Mouse (Mus musculus): ENCODE results near the gene Gm17509. TPM values are rescaled to one million over a fixed set of nuclear protein-coding genes. Genes with fewer than 3 reads are reported as not detected.
A peak's percentile ranks its signal among the peaks of the same experiment; 100 is the strongest.

The Gm17509 gene
- not detected in 2 replicates for polyA plus RNA-seq (2014; fragmentation: Nextera tagmentation; extraction: Ambion mirVana)

- H3K9me3 ChIP-seq (ENCODE audit: control insufficient read depth, low read length), result no peaks in the 10 kb centered on the region
- WGBS, result under 1% methylated on average over 66 of the region's 67 CpGs
- 0 out of 2 replicates have a peak, but pooled peaks cover 4% of the 10 kb centered on the region for H3K4me1 ChIP-seq (replicated peaks; ENCODE audit: control insufficient read depth, insufficient read depth, low read length)
- peak within 1 kb of the TSS; percentile 91 for H3K4me2 ChIP-seq
- H3K4me3 ChIP-seq (ENCODE audit: low read depth, low read length), result peak within 1 kb of the TSS; percentile 65
- H3K27ac ChIP-seq (ENCODE audit: low read depth, low read length), result peak within 1 kb of the TSS; percentile 55
- H3K36me3 ChIP-seq (ENCODE audit: control insufficient read depth, insufficient read depth, low read length), result no peaks in the 10 kb centered on the region
- H3K27me3 ChIP-seq (replicated peaks; ENCODE audit: control insufficient read depth, insufficient read depth, low read length), result peaks cover 15% of the 10 kb centered on the region
- ATAC-seq (replicated peaks; ENCODE audit: low FRiP score), result peak; percentile 69
- peak within 1 kb of the TSS; percentile 57 for H3K9ac ChIP-seq (ENCODE audit: low read depth, low read length)
- DNase-seq (ENCODE audit: low spot score), result peak; percentile 73
Measured at GRCm38 (mm10) chr13:117220501-117221321, at the start of gene Gm17509. Gm17509 (minus strand) TSS chr13:117221075.

GRCm38 (mm10) chr13:117267963-117268362, 47.1 kb upstream of the Gm17509 start:
- DNase-seq (ENCODE audit: low spot score) (no peak), ATAC-seq (replicated peaks; ENCODE audit: low FRiP score) (no peak)
- Histone ChIP-seq H3K9ac (ENCODE audit: low read depth, low read length) (no peak overlapping the region), H3K36me3 (ENCODE audit: control insufficient read depth, insufficient read depth, low read length) (no peaks in the 10 kb centered on the region), H3K4me3 (ENCODE audit: low read depth, low read length) (no peak overlapping the region), H3K4me2 (no peak overlapping the region), H3K27me3 (replicated peaks; ENCODE audit: control insufficient read depth, insufficient read depth, low read length) (no peaks in the 10 kb centered on the region), H3K4me1 (replicated peaks; ENCODE audit: control insufficient read depth, insufficient read depth, low read length) (no peaks in the 10 kb centered on the region), H3K9me3 (ENCODE audit: control insufficient read depth, low read length) (no peaks in the 10 kb centered on the region), H3K27ac (ENCODE audit: low read depth, low read length) (no peak overlapping the region)
- WGBS, result 95% methylated on average over 14 of the region's 14 CpGs

GRCm38 (mm10) chr13:117266156-117266555, 45.3 kb upstream of the Gm17509 start:
- no peak for DNase-seq (ENCODE audit: low spot score)
- Histone ChIP-seq H3K9me3 (ENCODE audit: control insufficient read depth, low read length) (no peaks in the 10 kb centered on the region), H3K4me2 (no peak overlapping the region), H3K4me1 (replicated peaks; ENCODE audit: control insufficient read depth, insufficient read depth, low read length) (no peaks in the 10 kb centered on the region), H3K27me3 (replicated peaks; ENCODE audit: control insufficient read depth, insufficient read depth, low read length) (no peaks in the 10 kb centered on the region), H3K27ac (ENCODE audit: low read depth, low read length) (no peak overlapping the region), H3K9ac (ENCODE audit: low read depth, low read length) (no peak overlapping the region), H3K4me3 (ENCODE audit: low read depth, low read length) (no peak overlapping the region), H3K36me3 (ENCODE audit: control insufficient read depth, insufficient read depth, low read length) (no peaks in the 10 kb centered on the region)
- no peak for ATAC-seq (replicated peaks; ENCODE audit: low FRiP score)
- 67% methylated on average over 2 of the region's 2 CpGs for WGBS

GRCm38 (mm10) chr13:117260704-117261103, 39.8 kb upstream of the Gm17509 start:
- DNase-seq (ENCODE audit: low spot score) (no peak), ATAC-seq (replicated peaks; ENCODE audit: low FRiP score) (no peak)
- H3K4me1 ChIP-seq (replicated peaks; ENCODE audit: control insufficient read depth, insufficient read depth, low read length), result no peaks in the 10 kb centered on the region
- no peaks in the 10 kb centered on the region for H3K27me3 ChIP-seq (replicated peaks; ENCODE audit: control insufficient read depth, insufficient read depth, low read length)
- H3K27ac ChIP-seq (ENCODE audit: low read depth, low read length), result no peak overlapping the region
- 69% methylated on average over 4 of the region's 4 CpGs for WGBS
- H3K4me3 ChIP-seq (ENCODE audit: low read depth, low read length), result no peak overlapping the region
- H3K9ac ChIP-seq (ENCODE audit: low read depth, low read length), result no peak overlapping the region
- no peaks in the 10 kb centered on the region for H3K9me3 ChIP-seq (ENCODE audit: control insufficient read depth, low read length)
- H3K4me2 ChIP-seq, result no peak overlapping the region
- H3K36me3 ChIP-seq (ENCODE audit: control insufficient read depth, insufficient read depth, low read length), result no peaks in the 10 kb centered on the region

GRCm38 (mm10) chr13:117242621-117243020, 21.7 kb upstream of the Gm17509 start:
- no peak overlapping the region for H3K9ac ChIP-seq (ENCODE audit: low read depth, low read length)
- no peak overlapping the region for H3K4me2 ChIP-seq
- no peaks in the 10 kb centered on the region for H3K27me3 ChIP-seq (replicated peaks; ENCODE audit: control insufficient read depth, insufficient read depth, low read length)
- H3K36me3 ChIP-seq (ENCODE audit: control insufficient read depth, insufficient read depth, low read length), result no peaks in the 10 kb centered on the region
- no peaks in the 10 kb centered on the region for H3K9me3 ChIP-seq (ENCODE audit: control insufficient read depth, low read length)
- no peaks in the 10 kb centered on the region for H3K4me1 ChIP-seq (replicated peaks; ENCODE audit: control insufficient read depth, insufficient read depth, low read length)
- no peak overlapping the region for H3K4me3 ChIP-seq (ENCODE audit: low read depth, low read length)
- DNase-seq (ENCODE audit: low spot score) (no peak), ATAC-seq (replicated peaks; ENCODE audit: low FRiP score) (no peak)
- 69% methylated on average over 5 of the region's 5 CpGs for WGBS
- no peak overlapping the region for H3K27ac ChIP-seq (ENCODE audit: low read depth, low read length)

- Histone ChIP-seq H3K27ac (ENCODE audit: low read depth, low read length) (no peak overlapping the region), H3K9ac (ENCODE audit: low read depth, low read length) (no peak overlapping the region), H3K36me3 (ENCODE audit: control insufficient read depth, insufficient read depth, low read length) (no peaks in the 10 kb centered on the region), H3K27me3 (replicated peaks; ENCODE audit: control insufficient read depth, insufficient read depth, low read length) (no peaks in the 10 kb centered on the region), H3K4me2 (no peak overlapping the region), H3K9me3 (ENCODE audit: control insufficient read depth, low read length) (no peaks in the 10 kb centered on the region), H3K4me1 (replicated peaks; ENCODE audit: control insufficient read depth, insufficient read depth, low read length) (no peaks in the 10 kb centered on the region), H3K4me3 (ENCODE audit: low read depth, low read length) (no peak overlapping the region)
- DNase-seq (ENCODE audit: low spot score) (no peak), ATAC-seq (replicated peaks; ENCODE audit: low FRiP score) (no peak)
- 71% methylated on average over 3 of the region's 3 CpGs for WGBS
Measured at GRCm38 (mm10) chr13:117242063-117242462, 21.2 kb upstream of the Gm17509 start.

- Histone ChIP-seq H3K9me3 (ENCODE audit: control insufficient read depth, low read length) (no peaks in the 10 kb centered on the region), H3K36me3 (ENCODE audit: control insufficient read depth, insufficient read depth, low read length) (no peaks in the 10 kb centered on the region), H3K27me3 (replicated peaks; ENCODE audit: control insufficient read depth, insufficient read depth, low read length) (no peaks in the 10 kb centered on the region), H3K4me2 (no peak overlapping the region), H3K4me3 (ENCODE audit: low read depth, low read length) (no peak overlapping the region), H3K4me1 (replicated peaks; ENCODE audit: control insufficient read depth, insufficient read depth, low read length) (no peaks in the 10 kb centered on the region), H3K27ac (ENCODE audit: low read depth, low read length) (no peak overlapping the region), H3K9ac (ENCODE audit: low read depth, low read length) (no peak overlapping the region)
- 70% methylated on average over 4 of the region's 4 CpGs for WGBS
- ATAC-seq (replicated peaks; ENCODE audit: low FRiP score), result no peak
- DNase-seq (ENCODE audit: low spot score), result no peak
Measured at GRCm38 (mm10) chr13:117237111-117237510, 16.2 kb upstream of the Gm17509 start.

GRCm38 (mm10) chr13:117235530-117236212, 14.8 kb upstream of the Gm17509 start:
- Histone ChIP-seq H3K4me1 (replicated peaks; ENCODE audit: control insufficient read depth, insufficient read depth, low read length) (no peaks in the 10 kb centered on the region), H3K9me3 (ENCODE audit: control insufficient read depth, low read length) (no peaks in the 10 kb centered on the region), H3K4me2 (no peak overlapping the region), H3K9ac (ENCODE audit: low read depth, low read length) (no peak overlapping the region), H3K36me3 (ENCODE audit: control insufficient read depth, insufficient read depth, low read length) (no peaks in the 10 kb centered on the region), H3K4me3 (ENCODE audit: low read depth, low read length) (no peak overlapping the region), H3K27ac (ENCODE audit: low read depth, low read length) (no peak overlapping the region), H3K27me3 (replicated peaks; ENCODE audit: control insufficient read depth, insufficient read depth, low read length) (no peaks in the 10 kb centered on the region)
- DNase-seq (ENCODE audit: low spot score) (no peak), ATAC-seq (replicated peaks; ENCODE audit: low FRiP score) (peak; percentile 29; the same call in 1 of the 2 replicates)
- 63% methylated on average over 11 of the region's 11 CpGs for WGBS

Measured in liver, embryonic 11.5 days (tissue).